Mouse (Mus musculus): ENCODE results near the gene Odr4.
A peak's percentile ranks its signal among the peaks of the same experiment; 100 is the strongest.

Gene Odr4

GRCm38 (mm10) chr1:150392638-150393487, at the start of gene Odr4, which contains the start of gene Tpr:
Gene Odr4 (minus strand): TSS chr1:150393080.
Gene Tpr (plus strand): TSS chr1:150392838.
- peak; percentile 98 for DNase-seq (ENCODE audit: low spot score)

DNA sequence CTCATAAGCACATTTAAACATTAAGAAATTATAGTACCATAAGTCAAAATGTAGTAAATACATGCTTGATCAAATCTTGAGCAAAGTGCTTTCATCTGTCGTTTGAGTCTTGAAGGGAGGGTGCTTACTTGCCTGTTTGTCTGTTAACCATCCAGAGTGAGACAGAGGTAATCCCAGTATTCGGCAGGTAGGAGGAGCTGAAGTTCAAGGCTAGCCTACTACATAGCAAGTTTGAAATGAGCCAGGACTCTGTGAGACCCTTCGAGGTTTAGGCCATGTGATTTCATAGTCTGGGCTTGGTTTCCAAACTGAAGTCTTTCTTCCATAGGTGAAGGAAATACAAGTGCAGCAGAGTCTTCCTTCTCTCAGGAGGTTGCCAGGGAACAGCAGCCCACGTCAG, 48.9 kb upstream of the Odr4 start:
- no peak for DNase-seq (ENCODE audit: low spot score)

- no peak for DNase-seq (ENCODE audit: low spot score)
Measured at GRCm38 (mm10) chr1:150438641-150439040, 45.8 kb upstream of the Odr4 start.

DNA sequence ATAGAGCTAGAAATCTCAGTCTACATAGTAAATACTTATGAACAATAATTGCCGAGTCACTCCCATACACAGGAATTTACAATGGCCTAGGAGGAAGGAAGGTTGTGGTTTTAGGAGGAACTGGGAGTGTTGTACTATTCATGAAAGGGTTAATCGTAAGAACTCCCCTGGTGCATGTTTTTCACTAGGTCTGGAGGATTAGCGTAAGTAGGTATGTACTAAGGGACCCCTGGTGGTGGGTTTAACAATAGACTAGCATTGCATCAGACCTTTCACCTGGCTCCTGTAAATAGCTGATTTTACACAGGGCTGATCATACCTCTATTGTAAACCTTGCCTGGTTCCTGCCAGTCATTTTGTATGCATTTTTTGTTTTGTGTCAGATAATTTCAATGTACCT, 33.3 kb upstream of the Odr4 start:
- no peak for DNase-seq (ENCODE audit: low spot score)

GRCm38 (mm10) chr1:150425665-150426064, 32.8 kb upstream of the Odr4 start:
- no peak for DNase-seq (ENCODE audit: low spot score)

DNA sequence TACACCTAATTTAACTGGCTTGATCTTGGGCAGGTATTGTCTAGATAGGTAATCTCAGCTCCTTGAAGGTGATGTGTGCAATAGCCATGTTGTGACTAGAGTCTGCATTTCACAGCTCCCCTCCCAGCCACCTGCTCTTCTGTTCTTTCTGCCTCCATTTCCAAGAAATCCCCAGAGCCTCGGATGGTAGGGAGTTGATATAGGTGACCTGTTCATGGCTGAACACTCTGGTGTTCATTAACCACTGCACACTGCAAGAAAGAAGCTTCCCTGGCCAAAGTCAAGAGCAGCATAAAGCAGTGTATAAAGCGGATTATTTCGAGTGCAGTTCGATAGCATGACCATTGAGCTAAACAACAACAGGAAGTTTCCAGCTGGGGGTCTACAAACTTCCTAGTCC, 25.5 kb upstream of the Odr4 start:
- DNase-seq (ENCODE audit: low spot score), result no peak

DNA sequence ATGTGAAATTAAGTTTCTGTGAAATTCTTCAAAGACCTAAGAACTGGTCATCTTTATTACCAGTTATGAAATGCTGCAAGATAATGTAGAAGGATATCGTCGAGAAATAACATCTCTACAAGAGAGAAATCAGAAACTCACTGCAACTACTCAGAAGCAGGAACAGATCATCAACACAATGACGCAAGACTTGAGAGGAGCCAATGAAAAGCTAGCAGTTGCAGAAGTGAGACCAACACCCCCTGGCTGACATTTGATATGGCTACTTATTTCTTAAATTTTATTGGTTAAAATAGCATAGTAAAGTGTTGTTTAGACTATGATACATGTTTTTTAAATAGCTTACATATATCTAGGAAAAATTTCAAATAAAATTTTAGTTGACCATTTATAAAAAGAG, 23.1 kb upstream of the Odr4 start:
- DNase-seq (ENCODE audit: low spot score), result peak; percentile 17

GRCm38 (mm10) chr1:150409996-150410395, 17.1 kb upstream of the Odr4 start:
- peak; percentile 61 for DNase-seq (ENCODE audit: low spot score)

DNA sequence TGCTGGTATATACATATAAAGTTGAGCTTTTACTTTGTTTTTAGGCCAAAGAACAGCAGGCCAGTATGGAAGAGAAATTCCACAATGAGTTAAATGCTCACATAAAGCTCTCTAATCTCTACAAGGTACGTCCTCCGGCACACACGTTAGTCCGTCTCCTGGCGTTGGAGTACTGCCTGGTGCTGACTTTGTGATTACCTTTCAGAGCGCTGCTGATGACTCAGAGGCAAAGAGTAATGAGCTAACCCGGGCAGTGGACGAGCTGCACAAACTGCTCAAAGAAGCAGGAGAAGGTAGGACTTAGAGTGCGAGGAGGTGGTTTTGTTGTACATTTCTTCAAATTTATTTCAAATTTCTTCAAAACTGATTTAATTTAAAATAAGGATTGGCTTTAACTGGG, 14.4 kb upstream of the Odr4 start:
- DNase-seq (ENCODE audit: low spot score), result no peak

GRCm38 (mm10) chr1:150404555-150404954, 11.7 kb upstream of the Odr4 start:
- DNase-seq (ENCODE audit: low spot score), result no peak

DNA sequence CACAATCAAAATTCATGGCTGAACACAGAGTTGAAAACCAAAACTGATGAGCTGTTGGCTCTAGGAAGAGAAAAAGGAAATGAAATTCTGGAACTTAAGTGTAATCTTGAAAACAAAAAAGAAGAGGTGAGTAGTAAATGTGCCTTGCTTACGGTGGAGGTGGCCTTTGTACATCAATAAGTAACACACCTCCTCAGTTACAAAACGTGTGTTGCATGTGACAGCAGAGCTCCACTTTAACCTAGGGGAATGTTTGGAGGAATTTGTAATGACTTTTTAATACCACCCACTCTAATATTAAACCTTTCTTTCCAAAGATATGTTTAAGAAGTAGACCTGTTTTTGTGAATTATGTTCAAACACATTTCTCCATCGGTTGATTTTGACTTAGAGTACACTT, 11.0 kb upstream of the Odr4 start:
- DNase-seq (ENCODE audit: low spot score), result no peak

GRCm38 (mm10) chr1:150396001-150396400, 3.1 kb upstream of the Odr4 start:
- no peak for DNase-seq (ENCODE audit: low spot score)

DNA sequence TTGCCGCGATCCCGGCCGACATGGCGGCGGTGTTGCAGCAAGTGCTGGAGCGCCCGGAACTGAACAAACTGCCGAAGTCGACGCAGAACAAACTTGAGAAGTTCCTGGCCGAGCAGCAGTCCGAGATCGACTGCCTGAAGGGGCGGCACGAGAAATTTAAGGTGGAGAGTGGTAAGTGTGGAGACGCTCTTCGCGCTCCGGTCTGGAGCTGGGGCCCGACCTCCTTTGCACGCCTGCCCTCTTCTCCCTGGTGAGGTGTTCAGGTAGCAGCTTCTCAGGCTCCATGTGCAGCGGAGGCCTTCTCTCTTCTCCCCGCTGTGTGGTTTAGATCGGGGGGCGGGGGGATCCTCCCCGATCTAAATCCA, 590 bp upstream of the Odr4 start:
- DNase-seq (ENCODE audit: low spot score), result no peak

DNA sequence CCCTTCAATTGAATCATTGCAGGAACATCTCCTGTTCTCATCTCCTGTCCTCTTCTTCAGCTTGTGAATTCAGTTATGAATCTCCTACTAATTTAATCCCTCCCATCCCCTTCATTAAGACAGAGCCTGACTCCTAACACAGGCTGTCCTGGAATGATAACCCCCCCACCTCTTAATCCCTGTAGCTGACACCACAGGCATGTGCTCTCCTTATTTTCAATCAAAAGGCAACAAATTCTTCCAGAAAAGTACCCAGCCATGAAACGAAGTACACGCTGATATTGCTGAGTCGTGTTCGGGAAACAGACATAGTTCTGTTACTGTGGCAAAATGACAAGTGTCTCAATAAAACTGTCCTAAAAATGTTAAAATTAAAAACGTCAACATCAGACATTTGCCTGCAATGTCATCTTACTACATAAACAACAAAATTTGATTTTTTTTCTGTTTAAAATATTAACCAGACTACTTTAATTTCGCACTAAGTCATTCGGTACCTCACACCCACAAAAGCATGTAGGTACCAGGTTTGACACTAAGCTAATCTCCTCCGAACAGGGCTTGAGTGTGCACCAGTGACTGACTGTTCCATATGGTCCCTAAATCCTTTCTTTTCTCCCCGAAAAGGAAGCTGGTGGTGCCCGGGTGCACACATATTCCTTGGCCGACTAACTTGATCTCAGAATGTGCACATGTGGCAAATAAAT, 796 bp downstream of the Odr4 start:
- peak; percentile 23 for DNase-seq (ENCODE audit: low spot score)

DNA sequence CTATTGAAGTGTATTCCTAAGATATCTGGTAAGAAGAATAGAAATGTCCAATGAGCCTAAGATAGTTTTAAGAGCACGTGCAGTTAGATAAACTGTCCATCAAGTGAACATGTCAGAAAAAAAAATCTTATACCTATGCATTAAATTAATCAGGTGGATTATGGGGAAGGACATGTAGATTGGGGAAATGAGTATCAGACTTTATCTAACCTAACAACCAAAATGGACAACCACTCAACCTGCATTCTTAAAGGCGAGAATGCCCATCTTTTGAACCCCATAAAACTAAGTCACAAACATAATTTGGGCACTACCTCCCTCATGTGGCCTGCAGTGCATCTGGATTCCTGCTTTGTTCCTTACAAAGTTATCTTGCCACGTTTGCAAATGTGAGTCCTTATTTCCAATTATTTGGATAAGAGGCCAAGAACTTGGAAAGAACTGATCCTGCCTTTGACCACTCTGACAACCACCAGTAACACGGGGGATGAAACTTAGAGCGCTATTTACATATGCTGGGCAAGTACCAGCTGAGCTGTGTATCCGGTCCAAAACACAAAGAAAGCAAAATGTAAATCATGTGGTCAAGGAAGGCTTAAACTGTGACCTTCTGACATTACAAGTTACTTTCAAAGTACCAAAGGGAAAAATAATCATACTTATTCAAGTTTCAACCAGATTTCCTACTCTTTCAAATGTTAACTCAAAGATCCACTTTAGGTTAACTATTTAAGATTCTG, 3.3 kb downstream of the Odr4 start:
- DNase-seq (ENCODE audit: low spot score), result no peak

- DNase-seq (ENCODE audit: low spot score), result no peak
Measured at GRCm38 (mm10) chr1:150387572-150387971, 5.3 kb downstream of the Odr4 start.

DNA sequence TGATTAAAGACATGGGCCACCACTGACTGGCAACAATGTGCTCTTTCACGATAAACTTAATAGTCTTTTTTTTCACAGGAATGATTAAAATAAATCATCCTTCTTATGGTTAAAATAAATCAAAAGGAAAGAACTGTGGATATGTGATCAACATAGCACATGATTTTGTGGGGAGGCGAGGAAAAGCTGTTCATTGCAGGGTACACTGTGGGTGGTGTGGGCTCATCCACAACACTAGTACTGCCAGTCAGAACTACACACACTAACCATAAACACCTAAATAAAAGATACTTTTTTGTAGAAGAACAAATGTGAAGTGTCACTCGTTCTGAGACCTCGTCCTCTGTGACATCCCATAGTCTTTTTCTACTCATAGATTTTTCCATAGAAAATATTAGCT, 8.7 kb downstream of the Odr4 start:
- DNase-seq (ENCODE audit: low spot score), result no peak

- no peak for DNase-seq (ENCODE audit: low spot score)
Measured at GRCm38 (mm10) chr1:150374247-150374646, 18.6 kb downstream of the Odr4 start.

- no peak for DNase-seq (ENCODE audit: low spot score)
Measured at GRCm38 (mm10) chr1:150372895-150373294, 20.0 kb downstream of the Odr4 start.

DNA sequence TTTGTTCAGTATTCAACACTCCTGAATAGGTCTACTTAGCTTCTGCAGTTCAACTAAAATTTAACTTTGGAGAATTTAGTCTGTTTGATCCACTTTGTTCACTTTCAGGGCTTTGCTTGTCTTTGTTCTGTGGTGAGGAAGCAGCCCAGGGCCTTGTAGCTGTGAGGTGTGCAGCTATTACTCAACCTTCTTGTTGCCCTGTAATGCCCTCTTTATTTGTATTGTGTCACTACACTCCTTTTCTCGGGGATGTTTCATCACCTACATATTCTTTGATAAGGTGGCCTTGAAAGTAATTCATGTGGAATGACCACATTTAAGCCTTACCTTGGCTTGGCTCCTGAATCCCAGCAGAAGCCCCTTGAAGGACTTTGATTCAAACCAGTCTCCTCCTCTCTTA, 32.0 kb downstream of the Odr4 start:
- DNase-seq (ENCODE audit: low spot score), result no peak

- no peak for DNase-seq (ENCODE audit: low spot score)
Measured at GRCm38 (mm10) chr1:150335111-150335510, 57.8 kb downstream of the Odr4 start.

- no peak for DNase-seq (ENCODE audit: low spot score)
Measured at GRCm38 (mm10) chr1:150319205-150319604, 73.7 kb downstream of the Odr4 start, which contains the start of gene Pdc. Gene Pdc (plus strand): TSS chr1:150319417.
